Mouse (Mus musculus) Muller cell, postnatal 12 days (primary cell): ENCODE measurements around the gene Fundc2.

ENCODE experiments used
- DNase-seq: peaks from one replicate; pipeline ENCODE4 v3.0.0-alpha.2; 2015; ENCODE audit errors: inconsistent ontology term

Fundc2 gene

GRCm38 (mm10) chrX:75382195-75382771, at the start of gene Fundc2, which contains the start of gene F8:
Gene Fundc2, plus strand, starts transcription at chrX:75382399.
Gene F8, minus strand, starts transcription at chrX:75382615.
- DNase-seq = peak; percentile 94

GRCm38 (mm10) chrX:75370197-75370596, 12.0 kb upstream of the Fundc2 start:
- no peak for DNase-seq

GRCm38 (mm10) chrX:75372666-75373425, 9.4 kb upstream of the Fundc2 start:
- no peak for DNase-seq

- DNase-seq = no peak
Measured at GRCm38 (mm10) chrX:75376815-75377214, 5.4 kb upstream of the Fundc2 start.

- no peak for DNase-seq
Measured at GRCm38 (mm10) chrX:75381176-75381575, 1.0 kb upstream of the Fundc2 start.

GRCm38 (mm10) chrX:75381699-75382098, 500 bp upstream of the Fundc2 start:
- DNase-seq = no peak

GRCm38 (mm10) chrX:75399471-75399870, 17.3 kb downstream of the Fundc2 start:
- no peak for DNase-seq

GRCm38 (mm10) chrX:75402668-75403067, 20.5 kb downstream of the Fundc2 start:
- DNase-seq = no peak

GRCm38 (mm10) chrX:75403350-75403749, 21.2 kb downstream of the Fundc2 start:
- no peak for DNase-seq

- DNase-seq = peak; percentile 36
Measured at GRCm38 (mm10) chrX:75409711-75410110, 27.5 kb downstream of the Fundc2 start.

GRCm38 (mm10) chrX:75415936-75416785, 34.0 kb downstream of the Fundc2 start, which contains the start of the genes Cmc4, Mtcp1 and Brcc3:
Gene Cmc4, minus strand, starts transcription at chrX:75416584.
Gene Mtcp1, minus strand, starts transcription at chrX:75416588.
Gene Brcc3, plus strand, starts transcription at chrX:75416628.
- peak; percentile 92 for DNase-seq
